Mouse (Mus musculus): Measurements from ENCODE around the gene Bves. TPM values are rescaled to one million over a fixed set of nuclear protein-coding genes. Genes with fewer than 3 reads are reported as not detected.

Bves gene
- polyA plus RNA-seq, 1 experiment from 2014 or later = 1.7 TPM

DNA sequence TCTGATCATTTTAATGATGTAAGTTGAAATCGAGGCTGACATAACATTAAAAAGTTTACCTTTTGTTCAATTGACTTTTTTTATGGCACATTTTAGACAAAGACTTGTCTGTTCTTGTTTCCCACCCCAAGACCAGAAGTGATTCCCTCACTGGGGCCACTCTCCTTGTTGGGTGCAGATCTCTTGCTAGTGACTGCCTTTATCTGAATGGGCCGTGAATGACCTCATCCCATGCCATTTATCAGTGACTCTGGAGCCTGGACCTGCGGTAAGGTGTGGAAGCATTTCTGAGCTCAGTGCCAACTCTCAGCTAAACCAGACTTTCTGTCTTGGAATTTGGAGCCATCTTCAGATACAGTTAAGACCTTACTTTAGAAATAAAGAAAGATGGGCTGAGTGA is 34.1 kb downstream of the Bves start:
- Histone ChIP-seq H3K4me3 (no peak overlapping the region), H3K27ac (no peak overlapping the region), H3K36me3 (replicated peaks) (no peaks in the 10 kb centered on the region), H3K4me1 (no peaks in the 10 kb centered on the region), H3K27me3 (ENCODE audit: poor library complexity, severe bottlenecking) (no peaks in the 10 kb centered on the region), H3K9me3 (no peaks in the 10 kb centered on the region)
- 89% methylated on average over 3 of the region's 3 CpGs for WGBS
- DNase-seq (ENCODE audit: extremely low spot score, low spot score) = no peak

DNA sequence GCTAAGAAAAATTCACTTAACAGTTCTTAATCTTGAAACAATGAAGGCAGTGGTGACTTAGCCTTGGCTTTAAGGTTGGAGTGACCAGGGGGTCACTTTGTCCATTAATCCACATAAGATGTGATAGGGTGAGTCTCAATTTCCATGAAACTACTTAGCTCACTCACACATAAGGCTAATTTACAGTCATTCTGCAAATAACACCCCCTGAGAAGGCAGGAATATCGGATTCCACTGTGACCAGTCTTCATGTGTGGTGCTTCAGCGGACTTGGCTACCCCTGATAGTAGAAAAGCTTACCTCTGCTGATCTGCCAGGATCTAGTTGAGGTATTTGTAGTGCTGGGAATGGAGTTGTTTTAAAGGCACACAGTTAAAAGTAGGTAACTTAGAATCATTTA is 35.0 kb downstream of the Bves start:
- Histone ChIP-seq H3K9me3 (no peaks in the 10 kb centered on the region), H3K4me3 (no peak overlapping the region), H3K27me3 (ENCODE audit: poor library complexity, severe bottlenecking) (no peaks in the 10 kb centered on the region), H3K4me1 (no peaks in the 10 kb centered on the region), H3K27ac (no peak overlapping the region), H3K36me3 (replicated peaks) (no peaks in the 10 kb centered on the region)
- DNase-seq (ENCODE audit: extremely low spot score, low spot score) = no peak
- WGBS = 87% methylated on average over 2 of the region's 2 CpGs

DNA sequence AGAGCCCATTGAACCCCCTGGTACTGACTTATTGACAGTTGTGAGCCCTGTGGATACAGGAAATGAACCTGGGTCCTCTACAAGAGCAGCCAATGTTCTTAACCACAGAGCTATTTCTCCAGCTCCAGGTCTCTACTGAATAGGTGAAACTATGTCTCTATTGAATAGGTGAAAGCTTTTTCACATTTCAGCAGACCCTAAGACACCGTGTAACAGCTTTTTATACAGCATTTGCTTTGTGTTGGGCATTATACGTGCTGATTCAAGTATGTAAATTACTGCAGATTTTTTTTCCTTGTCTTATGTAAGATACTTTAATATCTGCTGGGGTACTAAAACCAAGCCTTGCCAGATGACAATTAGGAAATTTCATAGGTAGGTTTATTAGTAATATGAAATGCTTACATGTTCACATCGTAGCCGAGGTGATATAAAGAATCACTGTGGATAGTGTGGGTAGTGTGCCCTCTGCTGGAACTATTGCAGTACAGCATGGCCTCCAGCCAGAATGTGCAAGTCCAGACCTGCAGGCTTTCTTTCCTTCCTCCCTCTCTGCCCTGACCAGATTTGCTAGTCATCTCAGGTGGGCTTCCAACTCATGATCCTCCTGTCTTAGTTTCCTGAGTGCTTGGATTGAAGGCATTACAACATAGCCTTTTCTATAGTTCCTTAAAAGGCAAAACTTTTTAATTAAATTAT is 37.6 kb downstream of the Bves start:
- Histone ChIP-seq H3K4me1 (no peaks in the 10 kb centered on the region), H3K27ac (no peak overlapping the region), H3K4me3 (no peak overlapping the region), H3K9me3 (no peaks in the 10 kb centered on the region), H3K36me3 (replicated peaks) (peaks cover 12% of the 10 kb centered on the region), H3K27me3 (ENCODE audit: poor library complexity, severe bottlenecking) (no peaks in the 10 kb centered on the region)
- peak; percentile 60 for DNase-seq (ENCODE audit: extremely low spot score, low spot score)
- 71% methylated on average over 4 of the region's 4 CpGs for WGBS

DNA sequence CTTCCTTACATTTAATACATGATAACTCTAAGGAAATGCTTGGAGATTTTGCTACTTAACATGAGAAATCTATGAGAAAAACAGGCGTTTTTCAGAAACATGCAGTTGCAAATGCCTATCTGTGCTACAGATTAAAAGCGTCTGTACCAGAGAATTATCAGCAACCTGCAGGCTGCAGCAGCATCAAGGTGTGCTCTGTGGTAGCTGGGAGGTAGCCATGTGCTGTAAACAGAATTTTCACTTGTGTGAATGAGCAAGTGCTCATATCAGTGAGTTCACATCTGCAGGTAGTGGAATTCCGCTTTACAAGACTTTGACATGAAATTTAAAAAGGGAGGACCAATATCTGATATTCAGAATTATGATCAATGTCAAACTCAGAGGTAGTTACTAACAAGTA is 42.7 kb downstream of the Bves start:
- H3K4me1 ChIP-seq = peaks cover 5% of the 10 kb centered on the region; the same call in 1 of the 2 replicates
- 92% methylated on average over 3 of the region's 3 CpGs for WGBS
- no peaks in the 10 kb centered on the region for H3K9me3 ChIP-seq
- H3K4me3 ChIP-seq = no peak overlapping the region
- H3K27ac ChIP-seq = no peak overlapping the region
- DNase-seq (ENCODE audit: extremely low spot score, low spot score) = no peak
- H3K27me3 ChIP-seq (ENCODE audit: poor library complexity, severe bottlenecking) = no peaks in the 10 kb centered on the region
- peaks cover 40% of the 10 kb centered on the region for H3K36me3 ChIP-seq (replicated peaks)

DNA sequence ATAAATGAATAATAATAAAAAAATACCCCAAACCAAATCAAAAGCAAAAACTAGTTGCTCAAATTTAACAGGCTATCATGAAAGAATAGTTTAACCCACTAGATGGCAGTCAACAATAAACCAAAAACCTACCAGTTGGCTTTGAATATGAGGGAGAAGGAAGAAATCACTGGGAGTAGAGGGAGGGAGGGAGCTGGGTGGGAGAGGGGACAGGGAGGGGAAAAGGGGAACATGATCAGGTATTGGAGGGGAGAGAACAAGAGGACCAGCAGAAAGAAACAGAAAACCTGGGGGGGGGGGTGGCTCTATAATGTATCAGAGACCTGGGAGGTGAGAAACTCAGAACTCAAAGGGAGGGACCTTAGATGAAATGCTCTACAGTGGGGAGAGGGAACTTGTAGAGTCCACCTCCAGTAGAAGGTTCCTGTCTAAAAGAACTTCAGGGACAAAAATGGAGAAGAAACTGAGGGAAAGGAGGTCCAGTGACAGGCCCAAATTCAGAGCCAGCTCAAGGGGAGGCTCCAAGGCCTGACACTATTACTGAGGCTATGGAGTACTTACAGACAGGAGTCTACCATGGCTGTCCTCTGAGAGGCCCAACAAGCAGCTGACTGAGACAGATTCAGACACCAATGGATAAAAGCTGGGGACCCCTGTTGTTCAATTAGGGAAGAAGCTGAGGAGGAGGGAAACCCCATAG is 46.5 kb downstream of the Bves start:
- peaks cover 34% of the 10 kb centered on the region for H3K36me3 ChIP-seq (replicated peaks)
- H3K27me3 ChIP-seq (ENCODE audit: poor library complexity, severe bottlenecking) = no peaks in the 10 kb centered on the region
- H3K27ac ChIP-seq = 0 out of 2 replicates have a peak overlapping the region, but pooled peaks have one; percentile 25
- no peaks in the 10 kb centered on the region for H3K9me3 ChIP-seq
- H3K4me3 ChIP-seq = no peak overlapping the region
- peaks cover 5% of the 10 kb centered on the region; the same call in 1 of the 2 replicates for H3K4me1 ChIP-seq
- no peak for DNase-seq (ENCODE audit: extremely low spot score, low spot score)

DNA sequence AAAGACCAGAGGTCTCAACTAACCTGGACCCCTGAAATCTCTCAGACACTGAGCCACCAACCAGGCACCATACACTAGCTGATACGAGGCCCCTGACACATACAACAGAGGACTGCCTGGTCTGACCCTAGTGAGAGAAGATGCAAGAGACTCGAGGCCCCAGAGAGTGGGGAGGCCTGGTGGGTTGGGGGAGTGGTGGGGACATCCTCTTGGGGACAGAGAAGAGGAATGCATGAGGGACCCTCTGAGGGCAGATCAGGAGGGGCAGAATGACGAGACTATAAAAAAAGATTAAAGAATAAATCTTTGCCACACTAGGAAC is 47.0 kb downstream of the Bves start:
- 69% methylated on average over 3 of the region's 3 CpGs for WGBS
- Histone ChIP-seq H3K4me1 (peaks cover 5% of the 10 kb centered on the region; the same call in 1 of the 2 replicates), H3K36me3 (replicated peaks) (peaks cover 34% of the 10 kb centered on the region), H3K4me3 (no peak overlapping the region), H3K27ac (0 out of 2 replicates have a peak overlapping the region, but pooled peaks have one; percentile 25), H3K9me3 (no peaks in the 10 kb centered on the region), H3K27me3 (ENCODE audit: poor library complexity, severe bottlenecking) (no peaks in the 10 kb centered on the region)
- DNase-seq (ENCODE audit: extremely low spot score, low spot score) = no peak

GRCm38 (mm10) chr10:45398211-45398610 is 62.6 kb downstream of the Bves start:
- H3K9me3 ChIP-seq = no peaks in the 10 kb centered on the region
- H3K4me1 ChIP-seq = no peaks in the 10 kb centered on the region
- no peak overlapping the region for H3K27ac ChIP-seq
- H3K27me3 ChIP-seq (ENCODE audit: poor library complexity, severe bottlenecking) = no peaks in the 10 kb centered on the region
- no peak overlapping the region for H3K4me3 ChIP-seq
- peaks cover 11% of the 10 kb centered on the region; the same call in 1 of the 2 replicates for H3K36me3 ChIP-seq (replicated peaks)
- WGBS = 91% methylated on average over 1 of the region's 1 CpGs
- no peak for DNase-seq (ENCODE audit: extremely low spot score, low spot score)

DNA sequence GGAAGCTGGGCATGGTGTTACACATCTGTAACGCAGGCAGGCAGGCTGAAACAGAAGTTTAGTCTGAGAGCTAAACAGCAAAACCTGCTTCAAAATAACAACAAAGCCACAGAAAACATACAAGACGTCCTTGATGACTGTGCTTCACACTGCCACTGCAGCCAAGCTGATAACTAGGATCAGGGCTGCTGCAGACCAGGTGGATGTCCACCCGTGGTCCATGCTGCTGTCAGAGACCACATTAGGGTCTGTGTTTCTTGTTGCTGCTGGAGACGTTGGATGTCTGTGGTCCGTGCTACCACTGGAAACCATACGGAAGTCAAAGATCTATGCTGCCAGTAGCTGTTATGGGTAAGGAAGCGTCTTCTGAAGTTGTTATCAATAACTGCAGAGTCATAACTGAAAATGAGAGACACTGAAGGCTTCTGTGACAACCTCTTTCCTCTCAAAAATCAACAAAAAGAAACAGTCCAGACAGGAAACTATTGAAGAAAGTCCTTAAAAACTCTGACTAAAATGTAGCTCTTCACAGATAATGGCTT is 64.2 kb downstream of the Bves start:
- Histone ChIP-seq H3K4me1 (no peaks in the 10 kb centered on the region), H3K27ac (no peak overlapping the region), H3K36me3 (replicated peaks) (peaks cover 15% of the 10 kb centered on the region; the same call in 1 of the 2 replicates), H3K9me3 (no peaks in the 10 kb centered on the region), H3K4me3 (no peak overlapping the region), H3K27me3 (ENCODE audit: poor library complexity, severe bottlenecking) (no peaks in the 10 kb centered on the region)
- DNase-seq (ENCODE audit: extremely low spot score, low spot score) = no peak
- WGBS = 87% methylated on average over 7 of the region's 7 CpGs

GRCm38 (mm10) chr10:45410624-45411341 is 75.2 kb downstream of the Bves start:
- no peak overlapping the region for H3K4me3 ChIP-seq
- H3K27ac ChIP-seq = peak overlapping the region; percentile 68
- no peaks in the 10 kb centered on the region for H3K27me3 ChIP-seq (ENCODE audit: poor library complexity, severe bottlenecking)
- H3K9me3 ChIP-seq = no peaks in the 10 kb centered on the region
- peak; percentile 48 for DNase-seq (ENCODE audit: extremely low spot score, low spot score)
- peaks cover 47% of the 10 kb centered on the region for H3K4me1 ChIP-seq
- H3K36me3 ChIP-seq (replicated peaks) = peaks cover 27% of the 10 kb centered on the region
- WGBS = 7% methylated on average over 10 of the region's 10 CpGs

DNA sequence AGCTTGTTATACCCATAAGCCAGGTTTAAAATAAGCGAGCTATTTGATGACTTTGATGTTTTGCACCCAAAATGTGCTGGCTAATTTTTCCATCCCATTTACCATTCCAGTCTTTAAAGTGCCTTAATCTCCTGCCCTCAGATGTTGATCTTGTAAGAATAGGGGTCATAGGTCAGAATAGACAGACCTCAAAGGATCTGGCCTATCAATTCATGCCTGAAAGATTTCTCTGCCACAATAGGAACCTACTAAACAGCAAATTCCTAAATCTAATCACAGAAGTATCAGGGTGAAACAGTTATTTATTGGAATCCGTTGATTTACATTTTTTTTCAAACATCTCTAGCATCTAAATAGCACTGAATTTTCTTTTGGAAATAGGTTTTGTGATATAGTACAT is 76.2 kb downstream of the Bves start:
- Histone ChIP-seq H3K27me3 (ENCODE audit: poor library complexity, severe bottlenecking) (no peaks in the 10 kb centered on the region), H3K9me3 (no peaks in the 10 kb centered on the region), H3K27ac (peak overlapping the region; percentile 62; the same call in 1 of the 2 replicates), H3K36me3 (replicated peaks) (peaks cover 32% of the 10 kb centered on the region), H3K4me1 (peaks cover 47% of the 10 kb centered on the region), H3K4me3 (no peak overlapping the region)
- DNase-seq (ENCODE audit: extremely low spot score, low spot score) = no peak
- WGBS = 11% methylated on average over 2 of the region's 2 CpGs

DNA sequence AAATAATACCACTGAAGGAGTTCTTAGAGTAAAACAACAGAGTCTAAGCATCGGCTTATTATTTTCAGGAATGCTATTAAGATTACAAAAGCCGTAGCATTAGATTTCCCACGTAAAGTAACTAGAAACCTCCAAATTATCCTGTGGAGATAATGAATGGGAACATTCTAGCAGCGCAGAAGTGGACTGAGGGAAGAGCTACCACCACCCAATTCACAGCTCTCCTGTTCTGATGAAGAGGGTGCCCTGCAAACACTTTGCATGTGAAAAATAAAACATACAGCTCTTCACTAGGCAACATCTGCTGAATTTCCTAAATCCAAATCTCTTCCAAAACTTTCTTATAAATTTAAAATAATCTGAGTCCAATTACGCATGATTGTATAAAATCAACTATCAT is 76.6 kb downstream of the Bves start:
- WGBS = 27% methylated on average over 5 of the region's 5 CpGs
- Histone ChIP-seq H3K4me3 (no peak overlapping the region), H3K27ac (peak overlapping the region; percentile 62)

More for the DNA sequence above, 76.6 kb downstream of the Bves start:
- no peak for DNase-seq (ENCODE audit: extremely low spot score, low spot score)
- no peaks in the 10 kb centered on the region for H3K9me3 ChIP-seq
- peaks cover 36% of the 10 kb centered on the region for H3K36me3 ChIP-seq (replicated peaks)
- H3K4me1 ChIP-seq = peaks cover 47% of the 10 kb centered on the region
- no peaks in the 10 kb centered on the region for H3K27me3 ChIP-seq (ENCODE audit: poor library complexity, severe bottlenecking)

All from forebrain, embryonic 10.5 days (tissue).